Mouse (Mus musculus) fibroblast of lung, adult 2 months (primary cell): ENCODE measurements at regions not wholly inside any gene's neighbourhood (a gene's known extent, or its start where the extent isn't known, plus 50 kb on each side); places are given as distances from the start of the nearest gene placed in this dataset.

Experiments
- DNase-seq: peaks from one replicate; pipeline ENCODE4 v3.0.0-alpha.2; 2011; ENCODE audit warnings: low read depth

GRCm38 (mm10) chr10:109486917-109487604 lies 476.3 kb upstream of the Syt1 start:
- no peak for DNase-seq

GRCm38 (mm10) chr10:109480551-109480950 lies 469.8 kb upstream of the Syt1 start:
- no peak for DNase-seq

DNA sequence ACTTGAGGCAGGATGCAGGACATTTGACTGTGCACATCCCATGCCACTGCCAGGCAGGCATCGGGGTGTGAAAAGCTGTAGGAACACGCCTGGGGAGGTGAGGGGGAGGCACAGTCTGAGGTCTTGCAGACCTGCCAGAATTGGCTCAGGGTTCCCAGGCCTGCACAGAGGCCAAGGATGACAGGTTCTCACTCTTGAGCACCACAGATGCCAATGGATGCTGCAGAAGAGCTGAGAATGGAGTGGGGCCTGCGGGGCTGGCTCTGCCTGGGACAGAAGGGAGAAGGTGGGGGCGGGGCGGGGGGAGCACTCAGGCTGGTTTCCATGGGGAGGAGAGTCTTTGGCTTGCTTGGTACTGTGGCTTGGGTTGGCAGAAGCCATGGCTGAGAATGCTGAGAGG lies 469.2 kb upstream of the Syt1 start:
- DNase-seq = no peak

DNA sequence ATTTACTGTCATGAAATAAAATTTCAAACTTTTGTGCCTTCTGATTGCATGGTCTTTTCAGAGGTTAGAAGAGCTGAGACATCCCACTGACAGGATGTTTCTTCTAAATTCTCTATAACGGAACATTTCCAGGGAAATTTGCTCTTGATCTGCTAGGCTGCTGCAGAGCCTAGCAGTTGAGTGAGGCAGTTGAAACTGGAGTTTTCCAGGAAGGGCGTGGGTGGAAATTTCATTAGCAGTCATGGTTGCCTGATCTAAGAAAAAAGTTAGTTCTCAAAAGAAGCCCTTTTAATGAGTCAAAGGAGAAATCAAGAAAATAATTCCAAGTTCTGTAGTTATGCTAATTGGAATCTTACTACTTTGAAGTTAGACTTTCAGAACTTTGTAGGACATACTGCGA lies 455.7 kb upstream of the Syt1 start:
- no peak for DNase-seq

- no peak for DNase-seq
These were observed 420.3 kb upstream of the Syt1 start for GRCm38 (mm10) chr10:109431112-109431511.

- DNase-seq = no peak
These were observed 417.1 kb upstream of the Syt1 start for GRCm38 (mm10) chr10:109427878-109428277.

DNA sequence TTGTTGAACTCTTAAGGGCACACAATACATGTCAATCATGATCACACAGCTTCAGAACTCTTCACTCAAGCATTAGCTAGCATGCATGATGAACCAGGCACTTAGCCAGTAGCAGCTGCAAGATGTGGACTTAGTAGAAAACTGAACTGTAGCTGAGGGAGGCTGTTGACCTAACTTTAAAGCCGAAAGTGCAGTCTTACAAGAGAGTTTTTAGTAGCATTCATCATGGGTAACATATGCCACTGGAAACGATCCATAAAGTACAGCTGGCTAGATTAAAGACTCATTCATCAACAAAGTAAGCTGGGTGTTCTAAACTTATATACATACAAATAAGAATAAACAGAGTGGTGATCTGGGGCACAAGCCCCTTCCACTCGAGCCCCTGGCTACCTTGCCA lies 396.2 kb upstream of the Syt1 start:
- no peak for DNase-seq

DNA sequence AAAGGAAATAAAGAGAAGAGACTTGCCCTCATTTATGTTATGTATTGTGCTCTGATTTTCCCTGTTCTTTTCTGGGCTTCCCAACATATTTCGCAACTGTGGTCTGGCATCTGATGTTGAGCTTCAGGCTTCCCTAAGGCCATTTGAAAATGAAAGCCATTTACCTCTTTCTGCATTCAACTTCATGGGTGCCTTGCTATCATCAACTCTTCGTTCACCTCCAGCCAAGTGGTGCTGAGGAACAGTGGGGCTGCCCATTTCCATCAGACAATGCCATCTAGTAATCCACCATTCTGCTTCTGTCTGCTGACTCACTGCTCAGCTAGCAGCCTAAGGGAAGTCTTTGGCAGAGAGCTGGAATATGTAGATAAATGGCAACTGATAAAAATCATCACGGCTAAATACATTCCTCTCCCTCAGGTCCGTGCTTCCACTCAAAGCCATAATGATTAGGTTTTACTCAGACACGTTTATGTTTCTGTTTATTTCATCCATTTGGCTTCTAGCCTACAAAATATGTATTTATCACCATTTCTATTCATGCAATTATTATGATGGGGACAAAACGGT lies 394.4 kb upstream of the Syt1 start:
- DNase-seq = no peak

GRCm38 (mm10) chr10:109383758-109384157 lies 373.0 kb upstream of the Syt1 start:
- DNase-seq = no peak

GRCm38 (mm10) chr10:109378846-109379245 lies 368.1 kb upstream of the Syt1 start:
- no peak for DNase-seq

GRCm38 (mm10) chr10:109360161-109360560 lies 349.4 kb upstream of the Syt1 start:
- DNase-seq = no peak

GRCm38 (mm10) chr10:109358812-109359211 lies 348.0 kb upstream of the Syt1 start:
- DNase-seq = no peak

DNA sequence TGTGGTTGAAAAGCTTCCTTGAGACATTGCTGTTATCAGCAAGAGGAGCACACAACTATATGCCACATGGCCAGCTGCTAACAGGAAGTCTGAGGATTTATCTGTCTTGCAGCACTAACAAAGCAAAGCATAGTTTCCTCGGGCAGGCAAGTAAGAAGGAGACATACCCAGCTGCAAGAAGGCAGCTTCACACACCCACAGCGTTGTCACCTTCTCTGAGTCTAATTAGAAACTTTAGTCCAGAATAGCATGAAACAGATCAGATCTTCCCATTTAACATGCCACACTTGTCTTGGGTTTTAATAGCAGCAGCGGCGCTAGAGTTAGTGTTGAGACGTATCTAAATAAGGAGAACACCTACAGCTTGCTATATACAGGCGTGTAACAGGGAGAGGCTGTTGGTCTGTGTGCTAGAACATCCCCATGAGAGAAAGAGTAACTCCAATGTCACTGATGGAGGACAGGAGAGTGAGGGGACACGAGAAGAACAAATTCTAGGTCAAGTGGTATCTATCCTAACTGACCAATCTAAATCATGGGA lies 322.1 kb upstream of the Syt1 start:
- DNase-seq = no peak

DNA sequence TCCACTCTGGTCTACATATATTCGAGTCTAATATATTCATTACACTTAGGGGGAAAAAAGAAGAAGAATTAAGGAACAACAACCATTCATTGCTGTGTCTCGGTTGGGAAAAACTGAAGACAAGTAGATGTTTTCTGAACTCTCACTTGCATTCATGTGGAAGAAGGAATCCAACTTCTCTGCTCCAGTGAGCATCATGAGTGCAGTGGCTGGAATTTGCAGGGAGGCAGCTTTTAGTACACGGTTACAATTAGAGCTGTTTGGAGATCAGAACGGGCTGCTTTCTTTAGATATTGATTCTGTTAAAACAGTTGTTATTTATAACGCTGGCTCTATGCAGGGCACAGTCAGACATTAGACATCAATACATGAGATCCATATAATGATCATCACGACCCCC lies 298.5 kb upstream of the Syt1 start:
- no peak for DNase-seq

DNA sequence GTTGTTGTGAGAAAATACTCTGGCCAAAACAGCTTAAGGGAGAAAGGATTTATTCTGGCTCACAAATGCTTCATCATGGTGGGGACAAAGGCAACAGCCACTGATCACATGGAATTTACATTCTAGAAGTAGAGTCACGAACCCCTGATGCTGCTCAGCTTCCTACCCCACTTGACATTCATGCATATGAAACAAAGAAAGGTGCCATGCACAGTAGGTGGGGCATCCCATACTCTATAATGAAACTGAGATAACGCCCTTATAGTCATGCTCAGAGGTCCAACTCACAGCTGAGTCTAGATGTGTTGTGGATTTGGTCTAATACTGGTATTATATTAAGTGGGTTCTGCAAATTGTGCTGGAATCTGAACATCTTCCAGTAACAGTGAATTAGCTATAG lies 289.4 kb upstream of the Syt1 start:
- DNase-seq = no peak

DNA sequence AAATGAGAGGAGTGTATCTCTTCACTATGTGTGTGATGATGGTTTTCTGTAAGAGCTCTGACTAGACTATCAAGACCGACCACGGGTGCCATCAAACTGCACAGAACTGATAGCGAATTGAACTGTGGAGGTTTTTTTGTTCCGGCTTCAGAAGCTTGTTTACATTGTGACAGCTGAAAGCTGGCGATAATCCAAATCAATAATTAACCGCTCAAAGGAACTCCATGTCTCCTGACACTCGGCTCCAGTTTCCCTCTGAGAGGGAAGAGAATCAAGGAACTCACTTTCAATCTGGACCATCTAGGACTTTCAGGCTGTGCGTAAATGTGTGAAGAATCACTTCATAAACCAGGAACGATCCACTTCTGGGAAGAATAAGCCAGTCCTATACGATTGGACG lies 289.0 kb upstream of the Syt1 start:
- DNase-seq = no peak

GRCm38 (mm10) chr10:109283348-109283747 lies 272.6 kb upstream of the Syt1 start:
- DNase-seq = no peak

DNA sequence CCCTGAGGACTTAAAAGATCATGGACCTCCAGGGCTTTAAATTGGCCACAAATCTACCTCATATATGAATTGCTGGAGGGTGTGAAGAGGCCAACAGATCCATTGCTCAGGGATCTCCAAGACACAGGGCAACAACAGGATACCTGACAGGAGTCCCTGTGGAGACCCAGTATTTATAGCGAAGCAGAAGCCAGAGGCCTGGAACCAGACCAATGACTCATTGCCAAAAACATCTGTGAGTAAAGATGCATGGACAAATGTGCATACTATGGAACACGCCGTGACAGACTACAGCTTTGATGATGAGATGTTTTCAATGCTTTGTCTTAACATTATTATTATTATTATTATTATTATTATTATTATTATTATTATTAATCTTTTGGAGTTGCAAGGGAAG lies 239.0 kb upstream of the Syt1 start:
- no peak for DNase-seq

GRCm38 (mm10) chr10:109246328-109246727 lies 235.5 kb upstream of the Syt1 start:
- DNase-seq = no peak

- no peak for DNase-seq
These were observed 226.2 kb upstream of the Syt1 start for GRCm38 (mm10) chr10:109237026-109237425.

DNA sequence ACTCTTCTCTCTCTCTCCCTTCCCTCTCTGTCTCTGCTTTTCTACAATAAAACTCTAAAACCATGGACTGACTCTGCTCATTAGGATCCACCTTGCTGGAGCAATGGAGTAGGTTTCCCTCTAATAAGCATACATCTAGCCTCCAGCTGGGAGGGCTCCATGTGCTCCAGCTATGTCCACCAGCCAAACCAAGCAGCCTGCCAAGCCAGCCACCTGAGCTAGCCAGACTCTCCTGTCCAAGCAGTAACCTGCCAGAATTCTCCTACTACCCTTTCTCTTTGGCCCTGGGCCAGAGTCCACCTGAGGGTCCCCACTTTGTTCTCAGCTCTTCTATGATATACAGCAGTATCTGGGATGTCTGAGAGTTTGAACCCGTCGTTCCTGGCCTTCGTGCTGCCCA lies 216.2 kb upstream of the Syt1 start:
- no peak for DNase-seq

- DNase-seq = no peak
These were observed 178.2 kb upstream of the Syt1 start for GRCm38 (mm10) chr10:109188761-109189503.

- DNase-seq = no peak
These were observed 177.5 kb upstream of the Syt1 start for GRCm38 (mm10) chr10:109188252-109188651.
